Mouse (Mus musculus) testis, adult 2 months (tissue): ENCODE data around the gene Lgals12.

ENCODE experiments used
- CTCF ChIP-seq: fragments of 200-500 bp; IDR thresholded peaks from 2 replicates; pipeline ENCODE4 v1.5.1; 2012; ENCODE audit warnings: low read depth, mild to moderate bottlenecking, inconsistent platforms, low read length, moderate library complexity; ENCODE audit not compliant: control insufficient read depth, insufficient read depth, insufficient replicate concordance
- POLR2A ChIP-seq: fragments of 200-500 bp; IDR thresholded peaks from 2 replicates; pipeline ENCODE4 v1.6.1; 2012; ENCODE audit warnings: low read depth, mild to moderate bottlenecking, inconsistent platforms, low read length, moderate library complexity; ENCODE audit not compliant: control insufficient read depth

DNA sequence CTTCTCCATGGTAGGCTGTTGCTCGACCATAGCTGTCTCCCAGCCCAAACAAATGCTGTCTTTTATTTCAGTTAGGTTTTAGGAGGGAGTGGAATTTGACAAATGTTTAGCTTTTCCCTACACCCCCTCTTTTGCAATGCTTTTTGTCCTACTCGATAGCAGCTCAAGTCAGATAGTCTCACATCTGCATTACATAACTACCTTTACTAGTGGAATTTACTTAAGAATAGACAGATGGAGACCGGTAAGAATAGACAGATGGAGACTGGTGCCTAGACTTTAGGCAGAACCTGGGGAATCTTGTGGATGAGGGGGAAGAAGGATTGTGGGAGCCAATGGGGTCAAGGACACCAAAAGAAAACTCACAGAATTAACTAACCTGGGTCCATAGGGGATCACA, 23.4 kb downstream of the Lgals12 start:
- TF ChIP-seq CTCF: no peak
- TF ChIP-seq POLR2A: no peak
